Mouse (Mus musculus) midbrain, embryonic 13.5 days (tissue): ENCODE results near the gene Slc9a8. TPM values are rescaled to one million over a fixed set of nuclear protein-coding genes. Genes with fewer than 3 reads are reported as not detected.

Experiments
- ATAC-seq: fragments of 200-750 bp; cut with Nextera tagmentation; 2 replicates; pipeline ENCODE4 v1.8.0; 2017; ENCODE audit warnings: mild to moderate bottlenecking, moderate TSS enrichment, moderate library complexity
- H3K27ac ChIP-seq: fragments of 300-500 bp; sonication (generic); 2 replicates; pipeline ENCODE4 v1.5.1; 2015; ENCODE audit warnings: inconsistent platforms, mild to moderate bottlenecking, moderate library complexity
- H3K27me3 ChIP-seq: fragments of 300-500 bp; sonication (generic); 2 replicates; pipeline ENCODE4 v1.6.1; 2015; ENCODE audit warnings: mild to moderate bottlenecking, inconsistent platforms
- H3K36me3 ChIP-seq: fragments of 300-500 bp; sonication (generic); 2 replicates; pipeline ENCODE4 v1.6.1; 2015; ENCODE audit warnings: mild to moderate bottlenecking, inconsistent platforms
- H3K4me1 ChIP-seq: fragments of 300-500 bp; sonication (generic); replicated peaks from 2 replicates; pipeline ENCODE4 v1.6.1; 2015; ENCODE audit warnings: inconsistent platforms
- H3K4me2 ChIP-seq: fragments of 300-500 bp; sonication (generic); replicated peaks from 2 replicates; pipeline ENCODE4 v1.6.1; 2015; ENCODE audit warnings: moderate library complexity, mild to moderate bottlenecking, inconsistent platforms
- H3K4me3 ChIP-seq: fragments of 300-500 bp; sonication (generic); replicated peaks from 2 replicates; pipeline ENCODE4 v1.5.1; 2015; ENCODE audit warnings: mild to moderate bottlenecking, inconsistent platforms
- H3K9ac ChIP-seq: fragments of 300-500 bp; sonication (generic); replicated peaks from 2 replicates; pipeline ENCODE4 v1.6.1; 2015; ENCODE audit warnings: mild to moderate bottlenecking, inconsistent platforms
- H3K9me3 ChIP-seq: fragments of 300-500 bp; sonication (generic); 2 replicates; pipeline ENCODE4 v1.6.1; 2016; ENCODE audit warnings: mild to moderate bottlenecking, inconsistent platforms
- WGBS: fragments of 180-500 bp; shearing (Covaris S2); methylation state at CpG from one replicate; pipeline ENCODE4 v1.1.7; 2015; 5-methylcytosine and 5-hydroxymethylcytosine counted together
- polyA plus RNA-seq: library from polyadenylated mRNA; unstranded; fragments of >200 nt; fragmentation: Nextera tagmentation; extraction: Ambion mirVana; gene quantifications from 2 replicates; pipeline ENCODE4 v1.2.1, GENCODE M21; 2015

Gene Slc9a8
- polyA plus RNA-seq, 1 experiment from 2014 or later: 23.0 TPM

DNA sequence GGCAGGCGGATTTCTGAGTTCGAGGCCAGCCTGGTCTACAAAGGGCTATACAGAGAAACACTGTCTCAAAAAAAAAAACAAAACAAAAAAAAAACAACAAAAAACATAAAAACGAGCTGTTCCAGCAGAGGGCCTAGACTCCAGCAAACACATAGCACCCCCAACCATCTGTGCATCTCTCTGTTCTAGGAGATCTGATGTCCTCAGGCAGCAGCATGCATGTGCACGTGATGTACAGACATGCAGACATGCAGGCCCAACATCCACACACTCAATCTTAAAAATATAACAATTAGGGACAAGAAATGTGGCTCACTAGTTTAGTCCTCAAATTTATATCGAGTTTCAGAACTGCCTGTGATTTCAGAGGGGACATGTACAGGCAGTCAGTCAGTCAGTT is 14.9 kb downstream of the Slc9a8 start:
- Histone ChIP-seq H3K27me3 (no peaks in the 10 kb centered on the region), H3K36me3 (peaks cover 66% of the 10 kb centered on the region), H3K9me3 (no peaks in the 10 kb centered on the region), H3K27ac (no peak overlapping the region), H3K4me3 (no peak overlapping the region), H3K4me2 (no peak overlapping the region), H3K4me1 (no peaks in the 10 kb centered on the region), H3K9ac (no peak overlapping the region)
- ATAC-seq: no peak
- 87% methylated on average over 5 of the region's 5 CpGs for WGBS

- Histone ChIP-seq H3K4me2 (no peak overlapping the region), H3K9ac (no peak overlapping the region), H3K9me3 (no peaks in the 10 kb centered on the region), H3K4me1 (no peaks in the 10 kb centered on the region), H3K4me3 (no peak overlapping the region), H3K27ac (no peak overlapping the region), H3K36me3 (peaks cover 70% of the 10 kb centered on the region), H3K27me3 (no peaks in the 10 kb centered on the region)
- WGBS: 97% methylated on average over 3 of the region's 3 CpGs
- no peak for ATAC-seq
Measured at GRCm38 (mm10) chr2:167439422-167439821, 17.9 kb downstream of the Slc9a8 start.

DNA sequence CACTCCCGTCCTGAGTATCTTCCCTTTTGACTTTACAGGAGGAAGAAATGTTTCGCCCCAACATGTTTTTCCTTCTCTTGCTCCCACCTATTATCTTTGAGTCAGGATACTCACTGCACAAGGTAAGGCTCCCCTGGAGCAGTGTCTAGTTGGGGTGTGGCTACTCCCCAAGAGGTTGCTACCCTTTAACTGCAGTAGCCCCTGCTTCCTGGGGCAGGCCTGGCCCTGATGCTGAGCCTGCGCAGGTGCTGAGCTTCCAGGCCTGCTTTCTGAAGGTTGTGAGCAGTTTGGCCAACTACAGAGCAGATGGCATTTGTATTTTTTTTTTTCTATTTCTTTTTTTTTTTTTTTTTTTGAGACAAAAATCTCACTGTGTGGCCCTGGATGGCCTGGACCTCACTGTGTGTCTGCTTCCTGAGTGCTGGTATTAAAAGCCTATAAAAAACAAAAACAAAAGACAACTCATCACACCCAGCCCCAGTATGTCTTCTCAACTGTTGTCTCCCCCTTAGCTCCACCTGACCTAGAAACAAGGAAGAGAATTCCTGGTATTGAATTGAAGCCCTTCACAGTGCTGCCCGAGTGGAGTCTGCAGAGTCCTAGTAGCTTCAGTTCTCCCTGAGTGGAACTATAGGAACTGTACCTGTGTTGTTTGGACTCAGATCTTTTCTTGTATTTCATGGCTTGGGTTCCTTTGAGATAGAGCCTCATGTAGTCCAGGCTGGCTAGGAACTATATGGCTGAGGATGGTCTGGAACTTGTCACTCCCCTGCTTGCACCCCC is 22.1 kb downstream of the Slc9a8 start:
- WGBS: 96% methylated on average over 4 of the region's 4 CpGs
- no peak overlapping the region for H3K27ac ChIP-seq
- H3K36me3 ChIP-seq: peaks cover 77% of the 10 kb centered on the region
- no peak for ATAC-seq
- no peak overlapping the region for H3K9ac ChIP-seq
- H3K27me3 ChIP-seq: no peaks in the 10 kb centered on the region
- H3K4me2 ChIP-seq: no peak overlapping the region
- H3K9me3 ChIP-seq: no peaks in the 10 kb centered on the region
- no peaks in the 10 kb centered on the region for H3K4me1 ChIP-seq
- no peak overlapping the region for H3K4me3 ChIP-seq

DNA sequence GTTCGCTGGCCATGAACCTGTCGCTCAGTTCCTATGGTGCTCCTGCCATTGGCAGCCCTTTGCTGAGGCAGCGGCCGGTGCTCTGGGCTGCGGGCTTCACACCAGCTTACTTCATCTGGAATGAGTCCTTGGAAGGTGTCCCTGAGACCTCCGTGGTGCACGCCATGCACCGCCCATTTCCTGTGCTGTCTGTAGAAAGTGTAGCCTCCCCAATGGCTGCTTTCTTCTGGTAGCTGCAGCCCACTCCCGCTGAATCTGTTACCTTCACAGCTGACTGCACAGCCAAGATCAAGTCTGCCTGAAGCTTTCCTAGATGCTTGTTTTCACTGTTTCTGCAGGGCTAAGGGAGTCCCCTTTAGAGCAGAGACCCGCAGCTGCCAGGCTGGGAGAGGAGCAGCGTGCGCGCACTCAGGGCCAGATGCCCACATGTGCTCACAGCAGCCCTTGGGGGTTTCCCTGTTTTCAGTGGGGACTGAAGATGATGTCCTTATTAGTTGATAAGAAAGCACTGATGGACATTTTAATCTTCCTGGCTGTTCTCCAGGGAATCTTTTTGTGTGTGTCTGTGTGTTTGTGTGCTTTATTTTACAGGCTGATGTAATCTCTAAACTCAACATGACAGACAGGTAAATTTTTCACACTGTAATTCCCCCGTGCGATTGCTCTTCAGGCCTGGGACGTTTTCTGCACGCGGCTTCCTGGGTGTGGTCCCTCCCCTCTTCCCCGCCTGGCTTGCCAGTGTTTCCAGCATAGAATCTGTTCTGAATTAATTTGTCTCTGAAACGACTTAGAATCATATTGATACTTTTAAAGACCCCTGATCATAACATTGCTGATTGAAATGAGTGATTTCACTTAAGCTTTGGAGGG is 24.6 kb downstream of the Slc9a8 start:
- Histone ChIP-seq H3K36me3 (peaks cover 82% of the 10 kb centered on the region), H3K4me1 (no peaks in the 10 kb centered on the region), H3K9me3 (no peaks in the 10 kb centered on the region), H3K9ac (no peak overlapping the region), H3K27ac (no peak overlapping the region), H3K4me3 (no peak overlapping the region), H3K27me3 (no peaks in the 10 kb centered on the region), H3K4me2 (no peak overlapping the region)
- no peak for ATAC-seq
- WGBS: 82% methylated on average over 20 of the region's 20 CpGs

DNA sequence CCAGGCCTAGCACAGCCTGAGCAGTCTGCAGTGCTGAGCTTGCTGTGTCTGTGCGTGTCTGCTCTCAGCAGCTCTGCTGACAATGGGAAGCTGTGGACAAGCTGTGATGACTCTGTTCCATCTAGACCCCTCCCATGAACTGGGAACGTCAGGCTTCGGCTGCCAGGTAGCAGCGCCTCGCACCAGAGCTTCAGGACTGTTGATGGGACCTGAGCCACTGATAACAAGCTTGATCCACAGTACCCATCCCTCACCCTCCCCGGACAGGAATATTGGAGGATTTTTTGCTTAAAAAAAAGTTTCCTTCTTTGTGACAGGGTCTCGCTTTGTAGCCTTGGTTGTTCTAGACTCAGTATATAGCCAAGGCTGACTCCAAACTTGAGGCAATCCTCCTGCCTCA is 25.7 kb downstream of the Slc9a8 start:
- 91% methylated on average over 7 of the region's 7 CpGs for WGBS

DNA sequence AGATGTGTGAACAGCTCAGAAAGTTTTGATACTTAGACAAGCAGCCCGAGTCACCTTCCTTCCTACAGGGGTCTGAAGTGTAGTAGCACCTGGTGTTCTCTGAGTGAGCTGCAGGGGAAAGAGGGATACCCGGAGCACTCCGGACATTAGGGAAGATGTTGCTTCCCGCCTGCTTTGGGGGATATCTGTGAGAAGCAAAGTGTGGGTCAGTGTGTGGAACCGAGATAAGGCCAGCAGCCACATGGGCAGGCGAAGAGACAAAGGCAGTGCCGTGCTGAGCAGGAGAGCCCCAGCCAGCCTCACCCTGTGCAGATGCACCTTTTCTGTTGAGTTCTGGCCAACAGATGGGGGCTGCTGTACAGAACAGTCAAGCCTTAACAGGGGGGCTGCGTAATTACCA is 26.1 kb downstream of the Slc9a8 start:
- Histone ChIP-seq H3K9ac (no peak overlapping the region), H3K27ac (no peak overlapping the region), H3K4me1 (no peaks in the 10 kb centered on the region), H3K27me3 (no peaks in the 10 kb centered on the region), H3K9me3 (no peaks in the 10 kb centered on the region), H3K4me2 (no peak overlapping the region), H3K36me3 (peaks cover 80% of the 10 kb centered on the region), H3K4me3 (no peak overlapping the region)
- no peak for ATAC-seq
- 94% methylated on average over 8 of the region's 8 CpGs for WGBS

More for the DNA sequence above, 25.7 kb downstream of the Slc9a8 start:
- peaks cover 81% of the 10 kb centered on the region for H3K36me3 ChIP-seq
- no peak for ATAC-seq
- no peaks in the 10 kb centered on the region for H3K9me3 ChIP-seq
- H3K4me1 ChIP-seq: no peaks in the 10 kb centered on the region
- H3K4me2 ChIP-seq: no peak overlapping the region
- H3K9ac ChIP-seq: no peak overlapping the region
- H3K4me3 ChIP-seq: no peak overlapping the region
- H3K27ac ChIP-seq: no peak overlapping the region
- H3K27me3 ChIP-seq: no peaks in the 10 kb centered on the region

DNA sequence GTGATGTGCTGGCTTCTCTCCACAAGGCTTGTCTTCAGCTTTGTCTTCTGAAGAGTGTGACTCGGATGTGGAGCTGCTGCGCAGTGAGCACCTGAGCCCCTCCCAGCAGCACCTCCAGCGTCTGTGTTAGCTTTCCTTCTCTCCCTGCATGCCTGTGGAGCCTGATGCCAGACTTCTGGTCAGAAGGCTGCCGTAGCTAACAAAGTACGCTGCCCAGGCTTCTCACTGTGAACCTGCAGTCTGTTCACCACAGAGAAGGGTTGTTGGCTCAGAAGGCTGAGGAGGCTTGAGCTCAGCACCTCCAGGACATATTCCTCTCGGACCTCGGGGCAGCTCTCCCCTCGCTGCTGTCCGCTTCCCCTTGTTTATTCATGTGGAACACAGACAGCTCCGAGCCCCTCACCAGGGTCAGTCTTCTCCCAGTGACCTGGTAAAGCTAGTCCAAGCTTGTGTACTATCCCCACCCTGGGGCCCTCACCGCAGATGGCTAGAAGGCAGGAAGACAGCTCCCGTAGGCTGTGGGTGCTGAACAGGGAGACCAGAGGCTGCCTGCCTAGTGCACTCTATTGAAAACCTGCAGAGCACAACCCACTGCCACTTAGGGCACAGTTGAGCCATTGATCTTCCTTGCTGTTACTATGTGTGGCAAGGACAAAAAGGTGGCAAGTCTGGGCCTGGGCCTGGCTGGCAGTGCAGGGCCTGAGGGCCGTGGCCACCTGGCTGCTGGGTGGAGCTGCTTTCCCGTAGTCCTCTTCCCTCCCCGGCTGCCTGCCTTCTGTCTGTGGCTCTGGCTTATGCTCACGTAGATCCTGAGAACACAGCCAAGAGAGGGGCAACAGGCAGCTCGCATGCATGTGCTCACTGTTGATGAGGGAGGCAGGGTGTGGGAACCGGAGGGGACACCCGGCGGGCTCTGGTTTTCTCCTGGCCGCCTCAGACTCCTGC is 28.1 kb downstream of the Slc9a8 start:
- Histone ChIP-seq H3K36me3 (peaks cover 84% of the 10 kb centered on the region), H3K4me3 (no peak overlapping the region), H3K4me1 (no peaks in the 10 kb centered on the region), H3K27ac (no peak overlapping the region), H3K27me3 (no peaks in the 10 kb centered on the region), H3K9ac (no peak overlapping the region), H3K9me3 (no peaks in the 10 kb centered on the region), H3K4me2 (no peak overlapping the region)
- WGBS: 89% methylated on average over 21 of the region's 21 CpGs
- no peak for ATAC-seq

DNA sequence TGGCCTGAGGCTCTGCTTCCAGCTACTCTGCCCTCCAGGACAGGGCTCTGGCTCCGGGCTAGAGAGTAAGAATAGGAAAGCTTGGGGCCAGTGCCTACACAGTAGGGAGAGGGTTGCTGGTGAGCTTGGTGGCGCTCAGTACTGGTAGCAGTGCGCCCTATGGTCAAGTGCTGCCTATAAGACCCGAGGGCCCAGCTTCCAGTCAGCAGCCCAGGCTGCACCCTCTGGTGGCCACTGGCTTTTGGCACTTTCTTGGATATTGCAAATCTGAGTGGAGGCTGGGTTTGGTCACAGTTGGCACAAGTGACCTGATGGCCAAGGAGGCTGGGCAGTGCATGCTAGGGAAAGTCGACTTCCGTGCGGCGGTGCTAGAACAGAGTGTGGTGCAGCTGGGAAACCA is 29.1 kb downstream of the Slc9a8 start:
- 92% methylated on average over 8 of the region's 8 CpGs for WGBS
- Histone ChIP-seq H3K4me3 (no peak overlapping the region), H3K4me1 (no peaks in the 10 kb centered on the region), H3K9me3 (no peaks in the 10 kb centered on the region), H3K36me3 (peaks cover 84% of the 10 kb centered on the region), H3K27ac (no peak overlapping the region), H3K9ac (no peak overlapping the region), H3K4me2 (no peak overlapping the region), H3K27me3 (no peaks in the 10 kb centered on the region)
- ATAC-seq: no peak

GRCm38 (mm10) chr2:167453814-167454213 is 32.3 kb downstream of the Slc9a8 start:
- Histone ChIP-seq H3K27me3 (no peaks in the 10 kb centered on the region), H3K4me1 (no peaks in the 10 kb centered on the region), H3K9ac (no peak overlapping the region), H3K36me3 (peaks cover 88% of the 10 kb centered on the region), H3K4me2 (no peak overlapping the region), H3K27ac (no peak overlapping the region), H3K4me3 (no peak overlapping the region), H3K9me3 (no peaks in the 10 kb centered on the region)
- WGBS: 88% methylated on average over 3 of the region's 3 CpGs
- ATAC-seq: no peak

DNA sequence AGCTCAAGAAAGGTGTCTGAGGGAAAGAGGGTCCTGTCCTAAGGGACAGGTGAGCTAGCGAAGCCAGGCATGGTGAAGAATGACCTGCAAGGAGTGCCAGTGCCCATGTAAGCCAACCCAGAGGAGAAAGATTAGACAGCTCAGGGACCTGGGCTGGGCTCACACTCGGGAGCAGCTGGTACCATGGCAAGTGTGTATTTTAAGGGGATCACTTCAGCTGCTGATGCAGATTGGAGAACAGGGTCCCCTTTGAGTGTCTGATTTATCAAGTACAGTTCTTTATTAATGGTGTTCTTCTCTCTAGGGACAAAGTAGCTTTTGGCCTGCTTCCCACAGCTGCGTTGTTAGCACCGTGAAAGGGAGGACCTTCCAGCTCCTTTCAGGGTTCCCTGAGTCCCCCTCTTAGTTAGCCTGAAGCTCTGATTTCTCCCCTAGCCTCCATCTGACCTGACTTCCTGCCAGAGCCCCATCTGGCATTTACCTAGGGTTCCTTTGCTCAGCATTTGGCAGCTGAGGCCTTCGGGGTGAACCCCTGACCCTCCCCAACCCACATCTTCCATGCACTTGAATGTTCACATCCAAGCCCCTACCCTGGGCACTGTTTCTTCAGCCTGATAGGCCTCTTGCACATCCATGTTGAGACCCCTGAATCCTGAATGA is 35.0 kb downstream of the Slc9a8 start:
- WGBS: 96% methylated on average over 5 of the region's 5 CpGs
- Histone ChIP-seq H3K36me3 (peaks cover 88% of the 10 kb centered on the region), H3K4me2 (no peak overlapping the region), H3K27ac (no peak overlapping the region), H3K9ac (no peak overlapping the region; the same call in 1 of the 2 replicates), H3K4me1 (no peaks in the 10 kb centered on the region), H3K9me3 (no peaks in the 10 kb centered on the region), H3K27me3 (no peaks in the 10 kb centered on the region), H3K4me3 (no peak overlapping the region)
- ATAC-seq: no peak

GRCm38 (mm10) chr2:167457213-167457612 is 35.7 kb downstream of the Slc9a8 start:
- Histone ChIP-seq H3K4me1 (no peaks in the 10 kb centered on the region), H3K4me2 (no peak overlapping the region), H3K9me3 (no peaks in the 10 kb centered on the region), H3K27me3 (no peaks in the 10 kb centered on the region), H3K27ac (no peak overlapping the region), H3K9ac (no peak overlapping the region), H3K36me3 (peaks cover 87% of the 10 kb centered on the region), H3K4me3 (no peak overlapping the region)
- ATAC-seq: no peak
- WGBS: 95% methylated on average over 9 of the region's 9 CpGs
